Mouse (Mus musculus): Measurements from ENCODE around the gene Dctn2.

DNA sequence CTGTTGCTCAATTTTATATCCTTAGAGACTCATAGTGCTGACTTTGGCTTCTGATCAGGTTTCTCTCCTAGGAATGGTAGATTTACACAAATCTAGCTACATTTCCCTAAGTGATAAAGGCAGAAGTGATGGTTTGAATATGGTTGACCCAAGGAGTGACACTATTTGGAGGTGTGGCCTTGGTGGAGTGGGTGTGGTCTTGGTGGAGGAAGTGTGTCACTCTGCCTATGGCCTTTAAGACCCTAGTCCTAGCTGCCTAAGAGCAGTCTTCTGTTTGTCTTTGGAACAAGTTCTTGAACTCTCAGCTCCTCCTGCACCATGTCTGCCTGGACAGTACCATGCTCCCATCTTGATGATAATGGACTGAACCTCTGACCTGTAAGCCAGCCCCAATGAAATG lies 49.0 kb upstream of the Dctn2 start:
- TF ChIP-seq USF1 (IDR thresholded peaks at IDR 0.05; ENCODE audit: low read depth): no peak
- TF ChIP-seq CTCF (IDR thresholded peaks at IDR 0.05; ENCODE audit: control insufficient read depth, insufficient read depth, insufficient read length): no peak
- no peak for TF ChIP-seq MAX (IDR thresholded peaks at IDR 0.05)
- TF ChIP-seq MYOG (IDR thresholded peaks at IDR 0.05; ENCODE audit: control insufficient read depth, extremely low read depth, insufficient read length): no peak
